Mouse (Mus musculus): ENCODE data around the gene Kcnd3.

Gene Kcnd3

GRCm38 (mm10) chr3:105457657-105458056, 5.5 kb downstream of the Kcnd3 start:
- peak; percentile 18 for ATAC-seq (ENCODE audit: low TSS enrichment)

DNA sequence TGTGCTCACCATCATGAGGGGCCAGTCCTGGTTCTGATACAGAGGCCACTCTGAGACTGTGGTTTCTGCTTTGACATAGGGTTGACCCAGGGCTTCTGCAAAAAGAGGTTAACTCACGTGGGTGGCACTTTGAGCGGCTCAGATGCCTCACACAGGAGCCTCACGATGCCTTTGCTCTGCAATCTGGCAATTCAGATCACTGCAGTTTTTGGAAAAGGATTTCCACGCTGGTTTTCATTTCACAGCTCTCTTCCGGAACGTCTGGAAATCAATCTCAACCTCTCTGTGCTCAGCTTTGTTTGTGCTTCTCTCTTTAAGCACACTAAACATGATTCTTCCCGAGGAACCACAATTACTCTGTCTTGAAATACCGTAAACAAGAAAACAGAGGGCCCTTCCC, 14.4 kb downstream of the Kcnd3 start:
- ATAC-seq (ENCODE audit: low TSS enrichment): peak; percentile 67

GRCm38 (mm10) chr3:105472564-105472963, 20.4 kb downstream of the Kcnd3 start:
- no peak for ATAC-seq (ENCODE audit: low TSS enrichment)

DNA sequence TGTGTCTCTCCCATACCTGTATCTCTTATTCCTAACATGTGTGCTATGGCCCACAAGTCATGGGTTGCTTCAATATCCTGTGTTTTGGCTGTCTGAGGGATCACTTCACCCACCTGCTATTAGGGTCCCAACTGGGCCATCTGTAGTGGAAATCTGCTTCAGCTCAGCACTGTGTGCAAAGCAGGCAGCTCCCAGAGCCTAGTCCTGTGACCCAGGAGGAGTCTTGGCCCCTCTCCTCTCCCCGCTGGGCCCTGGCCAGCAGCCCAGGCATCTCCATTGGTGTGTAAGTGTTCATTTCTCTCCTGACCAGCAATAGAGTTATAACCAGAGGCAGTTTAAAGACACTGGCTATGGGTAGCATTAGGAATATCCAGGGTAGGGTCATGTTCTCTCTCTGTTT, 24.3 kb downstream of the Kcnd3 start:
- no peak for ATAC-seq (ENCODE audit: low TSS enrichment)

DNA sequence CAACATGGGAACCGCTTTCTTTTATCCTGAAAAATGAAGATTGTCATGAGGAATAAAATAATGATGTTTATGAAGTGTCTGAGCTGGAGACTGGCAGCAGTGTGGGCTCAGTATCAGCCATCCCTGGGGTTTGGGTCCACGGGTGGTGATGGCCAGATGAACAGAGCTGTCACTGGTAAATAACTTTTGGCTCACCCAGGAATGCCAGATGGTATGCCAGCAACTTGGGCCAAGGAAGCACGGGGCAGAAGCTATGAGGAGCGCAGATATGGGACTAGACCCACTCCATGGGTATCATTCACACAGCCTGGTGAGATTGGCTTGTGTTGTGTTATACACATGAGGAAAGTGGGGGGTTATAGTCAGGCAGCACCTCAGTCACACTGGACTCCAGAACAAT, 26.7 kb downstream of the Kcnd3 start:
- no peak for ATAC-seq (ENCODE audit: low TSS enrichment)

DNA sequence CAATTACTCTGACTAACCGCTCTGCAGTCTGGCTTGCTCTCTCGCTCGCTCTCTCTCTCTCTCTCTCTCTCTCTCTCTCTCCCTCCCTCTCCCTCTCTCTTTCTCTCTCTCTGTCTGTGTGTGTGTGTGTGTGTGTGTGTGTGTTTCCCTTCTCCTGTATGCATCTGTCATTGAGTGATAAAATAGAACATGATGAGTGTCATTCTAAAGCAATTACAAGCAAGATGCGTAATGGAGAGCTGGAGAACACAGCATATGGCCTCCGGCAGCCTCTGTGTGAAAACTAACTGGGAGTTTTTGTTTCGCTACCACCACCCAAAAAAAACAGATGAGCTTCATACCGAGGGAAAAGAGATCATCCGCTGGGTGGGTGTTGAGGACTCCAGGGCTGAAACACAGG, 29.3 kb downstream of the Kcnd3 start:
- peak; percentile 54 for ATAC-seq (ENCODE audit: low TSS enrichment)

DNA sequence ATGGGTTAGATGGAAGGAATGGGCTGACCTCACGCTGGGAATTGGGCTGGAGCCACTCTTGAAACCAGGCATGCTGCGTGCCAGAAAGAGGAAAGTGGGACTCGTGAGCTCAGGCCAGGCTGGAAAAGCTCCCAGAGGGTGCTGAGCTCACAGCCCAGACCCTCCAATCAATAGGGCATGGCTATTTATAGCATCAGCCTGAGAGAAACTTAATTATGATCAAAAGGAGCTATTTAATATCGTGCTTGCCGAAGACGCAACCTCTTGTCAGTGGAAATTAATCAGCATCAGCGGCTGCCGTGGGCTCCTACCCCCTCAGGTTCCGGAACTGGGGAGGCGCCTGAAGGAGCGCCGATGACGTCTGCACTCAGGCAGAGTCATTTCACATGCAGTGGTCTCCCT, 31.5 kb downstream of the Kcnd3 start:
- ATAC-seq (ENCODE audit: low TSS enrichment): no peak

- no peak for ATAC-seq (ENCODE audit: low TSS enrichment)
Observed at GRCm38 (mm10) chr3:105487171-105487570, 35.0 kb downstream of the Kcnd3 start.

- peak; percentile 90 for ATAC-seq (ENCODE audit: low TSS enrichment)
Observed at GRCm38 (mm10) chr3:105489607-105490006, 37.5 kb downstream of the Kcnd3 start.

DNA sequence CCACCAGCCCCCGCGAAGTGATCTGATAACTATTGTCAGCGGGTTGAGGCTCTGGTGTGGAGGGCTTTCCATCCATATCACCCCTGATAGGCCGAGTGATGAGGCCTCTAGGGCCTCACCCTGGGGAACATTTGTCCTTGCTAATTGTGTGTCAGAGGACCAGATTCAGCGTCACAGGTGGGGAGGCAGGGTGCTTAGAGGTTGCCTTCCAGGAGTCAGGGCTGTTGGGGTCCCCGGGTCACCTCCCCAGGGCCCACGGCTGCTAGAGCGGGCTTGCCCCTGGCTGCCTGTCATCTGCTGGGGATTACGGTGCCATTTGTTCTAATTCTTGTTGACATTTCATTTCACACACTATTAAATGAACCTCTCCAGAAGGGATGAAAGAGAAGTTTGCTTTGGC, 42.8 kb downstream of the Kcnd3 start:
- ATAC-seq (ENCODE audit: low TSS enrichment): no peak

GRCm38 (mm10) chr3:105496216-105496615, 44.1 kb downstream of the Kcnd3 start:
- ATAC-seq (ENCODE audit: low TSS enrichment): no peak

DNA sequence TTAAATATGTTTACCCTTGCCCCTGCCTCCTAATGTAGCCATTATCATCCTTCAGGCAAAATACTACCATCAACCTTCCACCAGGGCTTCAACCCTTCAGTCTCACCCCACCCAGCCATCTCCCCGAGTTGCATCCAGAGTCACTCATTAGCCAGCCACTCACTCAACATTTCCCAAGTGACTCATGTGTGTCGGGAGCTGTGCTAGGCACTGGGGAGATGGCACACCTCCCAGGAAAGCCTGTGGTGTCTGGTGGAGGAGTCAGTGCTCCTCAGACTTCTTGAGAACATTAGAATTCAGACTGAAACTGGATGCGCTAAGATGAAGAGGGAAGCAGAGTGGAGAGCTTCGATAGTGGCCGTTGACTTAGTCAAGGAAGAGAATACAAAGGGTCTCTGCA, 44.8 kb downstream of the Kcnd3 start:
- ATAC-seq (ENCODE audit: low TSS enrichment): peak; percentile 87

DNA sequence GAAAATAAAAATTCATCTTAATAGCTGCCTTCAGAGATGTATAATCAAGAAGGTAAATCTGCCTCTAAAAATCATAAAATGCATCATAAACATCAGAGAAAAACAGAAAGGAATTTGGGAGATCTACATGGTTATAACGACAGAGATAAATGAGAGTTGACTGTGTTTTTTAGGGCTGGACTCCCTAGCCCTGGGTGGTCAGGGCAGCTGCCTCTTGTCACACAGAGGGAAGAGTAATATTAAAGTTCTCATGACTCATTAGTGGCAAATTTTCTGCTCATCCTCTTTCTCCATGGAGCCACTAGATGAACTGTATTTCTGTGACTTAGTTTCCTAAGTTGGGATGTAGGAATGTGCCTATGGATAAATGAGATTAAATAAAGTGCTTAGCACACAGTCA, 48.9 kb downstream of the Kcnd3 start:
- no peak for ATAC-seq (ENCODE audit: low TSS enrichment)

- ATAC-seq (ENCODE audit: low TSS enrichment): peak; percentile 81
Observed at GRCm38 (mm10) chr3:105504272-105504671, 52.1 kb downstream of the Kcnd3 start.

DNA sequence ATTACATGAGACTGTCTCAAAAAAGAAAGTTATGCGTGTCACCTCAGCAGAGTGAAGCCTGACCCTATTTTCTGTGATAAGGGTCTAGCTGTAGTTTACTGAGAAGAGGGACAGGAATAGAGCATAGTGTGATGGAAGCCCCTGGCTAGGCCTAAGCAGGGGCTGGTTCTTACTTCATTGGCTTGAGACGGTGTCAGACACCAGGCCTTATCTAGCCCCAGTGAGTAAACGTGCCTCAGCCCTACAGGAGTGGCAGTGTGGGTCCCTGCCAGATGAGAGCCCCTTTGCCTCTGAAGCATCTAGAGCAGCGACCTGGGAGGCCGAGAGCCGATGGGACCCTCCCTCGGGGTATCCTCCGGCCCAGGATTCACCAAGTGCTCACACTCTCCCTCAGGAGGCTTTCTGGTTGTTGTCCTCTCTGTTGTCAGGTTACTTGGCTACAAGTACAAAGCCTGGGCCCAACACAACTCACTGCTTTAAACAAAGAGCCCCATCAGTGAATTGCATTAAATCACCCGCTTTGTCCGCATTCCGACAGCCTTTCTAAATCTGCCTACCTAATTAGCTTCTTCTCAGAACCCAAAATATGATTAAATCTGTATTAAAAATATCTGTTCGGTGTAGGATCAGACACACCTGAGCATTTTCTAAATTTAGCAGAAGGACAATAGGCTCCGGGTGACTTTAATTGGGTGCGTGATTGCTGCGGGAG, 53.2 kb downstream of the Kcnd3 start:
- ATAC-seq (ENCODE audit: low TSS enrichment): no peak

GRCm38 (mm10) chr3:105505873-105506170, 53.7 kb downstream of the Kcnd3 start:
- ATAC-seq (ENCODE audit: low TSS enrichment): no peak

- ATAC-seq (ENCODE audit: low TSS enrichment): no peak
Observed at GRCm38 (mm10) chr3:105506592-105506991, 54.5 kb downstream of the Kcnd3 start.

- no peak for ATAC-seq (ENCODE audit: low TSS enrichment)
Observed at GRCm38 (mm10) chr3:105509321-105509720, 57.2 kb downstream of the Kcnd3 start.

DNA sequence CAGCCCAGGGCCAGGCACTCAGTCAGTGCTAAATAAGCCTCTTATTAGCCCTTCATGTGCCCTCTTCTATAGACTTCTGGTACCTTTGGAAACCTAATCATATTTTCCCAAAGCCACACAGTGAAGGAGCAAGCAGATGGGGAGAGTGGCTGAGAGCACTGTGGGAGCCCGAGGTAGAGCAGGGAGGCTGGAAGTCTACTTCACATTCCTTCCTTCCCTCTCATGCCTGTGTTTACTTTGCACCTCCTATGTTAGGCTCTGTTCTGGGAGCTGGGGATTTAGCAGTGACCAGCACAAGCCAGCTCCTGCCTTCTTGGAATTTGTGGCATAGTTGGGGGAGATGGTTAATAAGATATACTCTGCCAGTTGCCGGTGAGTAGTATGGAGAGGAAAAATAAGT, 59.7 kb downstream of the Kcnd3 start:
- peak; percentile 83 for ATAC-seq (ENCODE audit: low TSS enrichment)

GRCm38 (mm10) chr3:105514215-105514614, 62.1 kb downstream of the Kcnd3 start:
- no peak for ATAC-seq (ENCODE audit: low TSS enrichment)

DNA sequence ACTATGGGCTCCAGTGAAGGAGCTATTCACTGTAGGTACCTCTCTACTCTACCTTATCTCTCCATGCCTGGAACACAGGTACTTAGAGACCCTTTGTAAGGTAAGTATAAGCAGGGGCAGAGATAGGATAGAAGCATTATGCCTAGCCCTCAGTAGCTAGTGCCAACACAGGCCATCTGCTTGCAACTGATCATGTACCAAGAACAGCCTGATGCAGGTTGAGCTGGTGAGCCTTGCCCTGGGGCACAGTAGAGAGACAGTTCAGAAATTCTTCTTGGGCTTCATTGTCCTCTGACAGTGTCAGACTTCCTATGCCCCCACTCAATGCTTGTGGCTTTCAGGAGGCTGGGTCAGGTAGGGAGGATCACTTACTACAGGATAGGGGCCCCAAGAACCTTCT, 62.9 kb downstream of the Kcnd3 start:
- ATAC-seq (ENCODE audit: low TSS enrichment): no peak

DNA sequence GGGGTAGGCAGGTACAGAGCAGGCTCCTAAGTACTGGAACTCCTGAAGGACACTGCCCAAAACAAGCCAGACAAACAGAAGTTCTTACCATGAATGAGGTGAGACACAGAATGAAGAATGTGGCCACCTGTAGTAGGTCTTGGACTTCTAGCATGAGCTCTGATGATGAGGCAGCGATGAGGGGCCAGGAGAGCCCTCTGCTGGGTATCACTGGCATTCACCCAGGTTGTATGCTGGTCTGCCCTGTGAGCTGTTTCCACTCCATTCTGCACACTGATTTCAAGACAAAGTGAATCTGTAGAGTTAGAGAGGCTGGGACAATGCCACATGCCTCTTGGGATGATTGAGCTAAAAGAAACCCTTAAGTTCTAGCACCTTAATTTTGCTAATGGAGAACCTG, 63.5 kb downstream of the Kcnd3 start:
- ATAC-seq (ENCODE audit: low TSS enrichment): no peak

DNA sequence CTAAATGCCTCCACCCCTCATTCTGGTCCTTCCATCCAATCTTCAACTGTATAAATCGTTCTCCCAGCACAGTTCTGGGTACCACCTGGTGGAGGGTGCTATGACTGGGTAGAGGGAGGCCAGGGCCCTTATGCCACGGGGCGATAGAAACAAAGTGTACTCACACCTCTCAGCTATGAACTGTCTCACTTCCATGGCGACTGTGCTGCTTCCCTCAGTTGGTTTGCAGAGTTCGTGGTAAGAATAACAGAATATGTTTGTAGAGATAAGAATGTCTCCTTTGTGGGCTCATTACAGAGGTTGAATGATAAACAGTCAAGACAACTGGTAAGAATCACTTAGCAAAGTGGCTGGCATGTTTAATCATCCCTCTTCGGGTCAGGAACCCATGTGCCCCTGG, 68.3 kb downstream of the Kcnd3 start:
- ATAC-seq (ENCODE audit: low TSS enrichment): no peak

- ATAC-seq (ENCODE audit: low TSS enrichment): peak; percentile 85
Observed at GRCm38 (mm10) chr3:105521178-105521631, 69.1 kb downstream of the Kcnd3 start.
